Mouse (Mus musculus) urinary bladder, postnatal 4 days (tissue): ENCODE results near the gene BC028528.
A peak's percentile ranks its signal among the peaks of the same experiment; 100 is the strongest.
"Not testable (repeated sequence)": the region's sequence is repeated elsewhere in the genome, so short reads cannot be mapped to it uniquely, and the experiment has no call there.

Experiments
- DNase-seq, 2 experiments: peaks; one replicate each; pipeline ENCODE4 v3.0.0; 2021 to 2022; ENCODE audit warnings: low spot score in 2 of 2

BC028528 gene

DNA sequence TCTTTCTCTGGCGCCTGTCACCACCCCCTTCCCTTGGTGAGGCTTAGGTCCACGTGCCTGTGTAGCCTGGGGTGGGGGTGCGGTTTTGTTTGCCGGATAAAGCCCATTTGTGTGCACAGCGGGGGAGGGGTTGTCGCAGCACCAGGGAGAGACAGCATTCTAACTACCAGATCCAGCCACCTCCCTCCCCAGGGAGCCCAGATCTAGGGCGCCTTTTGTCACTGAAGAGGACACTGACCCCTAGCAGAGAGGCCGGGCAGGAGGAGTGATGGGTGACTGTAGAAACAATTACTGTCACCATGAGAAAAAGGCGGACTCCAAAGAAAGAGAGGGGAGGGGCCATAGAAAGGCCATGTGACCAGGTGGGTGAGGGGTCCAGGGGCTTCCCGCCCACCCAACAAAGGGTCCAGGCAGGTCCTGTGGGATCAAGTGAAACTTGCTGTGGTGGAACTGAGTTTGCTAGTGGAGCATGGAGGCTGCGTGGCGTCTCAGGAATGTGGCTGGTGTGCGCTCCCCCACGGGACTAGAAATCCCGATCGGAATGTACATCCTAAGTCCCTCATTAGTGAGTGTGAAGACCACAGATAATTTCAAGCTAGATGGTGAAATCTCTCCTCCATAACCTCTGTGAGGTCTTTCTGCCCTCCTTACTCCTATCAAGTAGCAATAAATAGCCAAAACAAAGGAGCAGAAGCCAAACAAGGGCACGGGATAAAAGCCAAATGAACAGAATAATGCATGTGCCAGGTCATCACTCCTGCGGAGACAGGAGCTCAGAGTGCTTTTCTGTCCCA is 13.5 kb upstream of the BC028528 start:
- DNase-seq, result no peak

DNA sequence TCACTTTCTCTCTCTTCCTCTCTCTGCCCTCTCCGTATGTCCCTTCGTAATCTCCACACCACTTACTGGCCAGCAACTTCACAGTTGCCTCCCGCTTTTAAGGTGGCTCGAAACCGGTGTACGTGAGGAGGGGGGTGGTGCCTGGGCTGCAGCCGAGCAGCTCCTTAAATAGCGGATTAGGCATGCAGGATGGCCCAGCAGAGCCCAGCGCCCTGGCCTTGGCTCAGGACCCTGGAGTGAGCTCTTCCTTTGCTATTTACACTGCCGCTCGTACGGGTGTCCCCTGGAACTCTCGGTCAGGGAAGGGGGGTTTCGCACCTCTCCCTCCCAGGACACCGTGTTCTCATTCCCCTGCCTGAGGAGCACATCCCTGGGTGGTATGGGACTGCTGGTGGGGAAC is 12.8 kb upstream of the BC028528 start, which contains the start of gene Car14:
Gene Car14, minus strand, starts transcription at position 124 of the 400 bp plus-strand sequence.
- peak in 1 of 2 experiments; percentile 27 for DNase-seq

DNA sequence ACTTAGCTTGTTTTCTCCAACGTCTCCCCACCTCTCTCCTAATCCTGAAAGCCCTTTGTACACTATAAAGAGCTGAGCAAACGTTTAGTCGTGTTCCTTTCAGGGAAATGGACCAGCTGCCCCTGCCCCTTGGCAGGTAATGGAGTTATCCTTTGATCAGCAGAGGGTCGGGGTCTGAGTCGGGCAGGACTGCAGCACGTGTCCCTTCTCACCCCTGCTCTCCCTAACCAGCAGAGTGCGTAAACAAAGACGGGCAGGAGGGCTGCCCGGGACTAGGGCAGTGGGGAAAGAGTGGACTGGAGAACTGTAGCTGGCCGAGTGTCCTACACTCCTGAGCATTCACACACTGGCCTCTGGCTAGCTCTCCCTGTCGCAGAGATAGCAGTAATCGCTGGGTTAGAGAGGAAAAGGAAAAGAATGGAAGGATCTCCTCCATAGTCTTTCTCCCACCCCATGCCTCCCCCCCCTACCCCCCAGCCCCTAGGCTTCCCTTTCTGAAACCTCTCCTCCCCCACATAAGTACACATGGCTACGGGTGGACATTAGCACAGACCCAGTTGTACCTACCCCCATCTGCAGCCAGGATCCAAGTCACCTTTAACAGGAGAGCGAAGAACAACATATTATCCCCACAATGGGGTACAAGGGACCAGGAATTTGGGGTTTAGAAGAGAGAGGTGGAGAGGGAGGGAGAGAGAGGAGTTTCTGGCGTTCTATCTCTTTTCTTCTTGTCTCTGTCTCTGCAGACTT is 12.1 kb upstream of the BC028528 start:
- no peak for DNase-seq

DNA sequence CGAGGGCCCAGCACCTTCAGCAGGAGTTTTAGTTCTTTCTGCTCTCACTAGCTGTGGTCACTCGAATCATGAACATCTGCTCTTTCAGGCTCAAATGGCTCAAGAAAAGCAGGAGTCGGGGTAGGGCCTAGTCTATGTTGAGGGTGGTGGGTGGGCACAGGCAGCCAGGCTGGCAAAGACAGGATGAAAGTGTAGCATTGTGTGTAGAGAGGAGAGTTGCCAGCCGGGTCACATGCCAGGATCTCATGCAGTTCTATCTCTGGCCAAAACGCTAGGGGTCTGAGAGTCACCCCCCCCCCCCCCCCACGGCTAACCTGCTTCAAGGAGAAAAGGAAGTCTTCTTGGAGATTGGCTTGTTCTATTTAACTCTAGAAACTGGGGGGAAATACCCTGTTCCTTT is 10.8 kb upstream of the BC028528 start:
- no peak for DNase-seq

GRCm38 (mm10) chr3:95902373-95902625 is 10.5 kb upstream of the BC028528 start:
- no peak for DNase-seq

DNA sequence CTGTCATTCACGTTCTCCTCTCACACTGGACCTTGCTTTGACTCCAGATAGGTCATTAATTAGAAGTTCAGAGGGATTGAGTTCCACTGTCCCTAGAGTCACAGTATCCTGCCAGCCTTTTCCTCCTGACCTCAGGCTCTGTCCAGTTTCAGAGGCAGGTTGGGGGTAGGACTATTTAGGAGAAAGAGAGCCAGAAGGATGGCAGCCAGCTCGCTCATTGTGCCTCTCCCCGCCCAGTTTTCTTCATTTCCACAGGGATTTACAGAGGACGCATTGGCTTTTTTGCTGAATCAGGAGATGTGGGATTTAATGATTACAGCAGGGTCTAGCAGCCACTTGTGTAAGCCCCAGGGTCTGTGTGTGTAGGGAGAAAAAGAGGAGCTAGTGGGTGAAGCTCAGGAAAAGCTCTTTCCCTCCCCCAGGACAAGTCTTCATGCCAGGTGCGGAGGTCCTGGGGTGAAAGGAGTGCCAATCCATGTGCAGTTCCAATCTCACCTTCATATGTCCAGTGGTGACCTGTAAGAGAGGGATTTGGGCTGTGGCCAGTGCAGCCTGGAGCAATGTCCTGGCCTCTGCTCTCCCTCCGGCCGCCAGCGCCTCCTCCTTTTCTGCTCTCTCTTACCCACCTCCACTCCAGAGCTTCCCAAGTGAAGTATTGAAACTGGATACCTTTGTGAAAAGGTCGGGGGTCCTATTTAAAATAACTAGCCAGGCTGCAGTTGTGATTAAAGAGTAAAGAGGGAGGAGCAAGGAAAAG is 10.0 kb upstream of the BC028528 start:
- DNase-seq, result no peak

DNA sequence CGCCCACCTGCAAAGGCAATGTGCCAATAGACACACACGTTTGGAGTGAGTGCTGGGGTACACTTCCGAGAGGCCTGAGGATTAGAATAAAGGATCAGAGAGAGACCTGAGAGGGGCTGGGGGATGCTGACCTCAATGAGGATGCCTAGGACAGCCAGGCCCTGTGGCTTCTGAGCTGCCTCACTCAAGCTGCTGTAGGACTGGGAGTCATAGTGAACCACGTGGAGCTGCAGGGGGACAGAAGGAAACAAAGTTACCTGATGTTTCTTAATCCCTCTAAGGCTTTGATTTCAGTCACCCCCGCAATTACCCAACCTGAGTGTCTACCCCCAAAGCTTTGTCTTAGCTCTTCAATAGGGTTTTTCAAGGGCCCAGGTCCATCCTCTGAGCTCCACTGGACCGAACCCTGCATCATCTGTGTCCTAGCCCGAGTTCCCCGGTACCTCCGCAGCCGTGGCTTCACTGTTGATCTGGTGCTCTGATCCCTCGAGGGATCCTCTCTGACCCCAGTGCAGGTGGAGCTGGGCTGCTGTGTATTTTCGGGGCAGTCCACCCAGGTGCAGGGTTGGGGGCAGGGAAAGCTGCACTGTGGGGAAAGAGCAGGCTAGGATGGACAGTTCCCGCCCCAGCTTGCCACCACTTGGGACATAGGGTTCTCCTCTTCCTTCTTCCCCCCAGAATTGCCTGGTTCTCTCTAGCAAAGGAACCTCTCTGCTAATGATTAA is 8.2 kb upstream of the BC028528 start:
- DNase-seq, result no peak

- DNase-seq, result not testable (repeated sequence)
Observed at GRCm38 (mm10) chr3:95895501-95895900, 3.7 kb upstream of the BC028528 start.

- DNase-seq, result peak in 1 of 2 experiments; percentile 54
Observed at GRCm38 (mm10) chr3:95894317-95895160, 2.7 kb upstream of the BC028528 start.

DNA sequence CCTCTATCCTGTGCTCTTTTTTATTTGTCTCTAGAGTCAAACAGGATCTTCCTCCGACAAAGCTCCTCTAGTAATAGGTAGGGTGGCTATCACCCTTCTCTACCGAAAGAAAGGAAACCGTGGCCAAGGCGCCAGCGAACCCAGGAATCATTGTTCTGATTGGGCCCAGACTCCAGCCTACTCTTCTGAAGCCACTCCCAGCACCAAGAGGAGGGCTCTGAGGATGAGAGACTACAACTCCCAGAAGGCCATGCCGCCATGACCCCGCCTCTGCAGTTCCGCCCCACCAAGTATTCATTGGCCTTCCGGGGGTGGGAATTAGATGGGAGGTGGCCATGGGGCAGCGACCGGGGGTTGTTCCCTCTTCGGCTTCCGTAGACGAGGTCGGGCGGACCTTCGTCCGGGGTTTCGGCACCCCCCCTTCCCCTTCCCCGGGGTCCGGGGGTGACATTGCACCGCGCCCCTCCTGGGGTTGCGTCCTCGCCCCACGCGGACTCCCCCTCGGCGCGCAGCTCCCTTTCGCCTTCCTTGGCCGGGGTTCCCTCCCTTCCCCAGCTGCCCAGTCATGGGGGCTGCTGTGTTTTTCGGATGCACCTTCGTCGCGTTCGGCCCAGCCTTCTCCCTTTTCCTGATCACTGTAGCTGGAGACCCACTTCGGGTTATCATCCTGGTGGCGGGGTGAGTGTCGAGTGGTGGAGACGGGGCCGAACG is 2.0 kb upstream of the BC028528 start, which contains the start of gene Aph1a:
Gene Aph1a, plus strand, starts transcription at position 364 of the 711 bp plus-strand sequence.
- peak; percentile 95 to 96 for DNase-seq

DNA sequence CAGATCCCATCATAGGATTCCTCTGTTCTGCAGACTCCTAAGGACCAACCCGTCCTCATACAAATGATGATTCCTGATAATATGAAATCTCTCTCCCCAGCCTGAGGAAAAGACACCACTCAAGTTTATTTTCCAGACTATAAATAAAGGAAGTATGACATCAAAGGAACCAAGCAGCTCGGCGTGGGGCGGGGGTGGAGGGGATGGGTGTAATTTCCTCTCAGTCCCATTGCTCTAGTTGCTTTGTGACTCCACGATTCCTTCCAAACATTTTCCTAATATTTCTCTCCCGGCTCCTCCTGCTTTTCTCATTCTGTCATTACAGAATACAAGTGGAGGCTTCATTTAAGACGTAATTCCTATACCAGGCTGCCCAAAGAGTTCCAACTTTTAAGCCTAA is 1.3 kb upstream of the BC028528 start:
- no peak for DNase-seq

DNA sequence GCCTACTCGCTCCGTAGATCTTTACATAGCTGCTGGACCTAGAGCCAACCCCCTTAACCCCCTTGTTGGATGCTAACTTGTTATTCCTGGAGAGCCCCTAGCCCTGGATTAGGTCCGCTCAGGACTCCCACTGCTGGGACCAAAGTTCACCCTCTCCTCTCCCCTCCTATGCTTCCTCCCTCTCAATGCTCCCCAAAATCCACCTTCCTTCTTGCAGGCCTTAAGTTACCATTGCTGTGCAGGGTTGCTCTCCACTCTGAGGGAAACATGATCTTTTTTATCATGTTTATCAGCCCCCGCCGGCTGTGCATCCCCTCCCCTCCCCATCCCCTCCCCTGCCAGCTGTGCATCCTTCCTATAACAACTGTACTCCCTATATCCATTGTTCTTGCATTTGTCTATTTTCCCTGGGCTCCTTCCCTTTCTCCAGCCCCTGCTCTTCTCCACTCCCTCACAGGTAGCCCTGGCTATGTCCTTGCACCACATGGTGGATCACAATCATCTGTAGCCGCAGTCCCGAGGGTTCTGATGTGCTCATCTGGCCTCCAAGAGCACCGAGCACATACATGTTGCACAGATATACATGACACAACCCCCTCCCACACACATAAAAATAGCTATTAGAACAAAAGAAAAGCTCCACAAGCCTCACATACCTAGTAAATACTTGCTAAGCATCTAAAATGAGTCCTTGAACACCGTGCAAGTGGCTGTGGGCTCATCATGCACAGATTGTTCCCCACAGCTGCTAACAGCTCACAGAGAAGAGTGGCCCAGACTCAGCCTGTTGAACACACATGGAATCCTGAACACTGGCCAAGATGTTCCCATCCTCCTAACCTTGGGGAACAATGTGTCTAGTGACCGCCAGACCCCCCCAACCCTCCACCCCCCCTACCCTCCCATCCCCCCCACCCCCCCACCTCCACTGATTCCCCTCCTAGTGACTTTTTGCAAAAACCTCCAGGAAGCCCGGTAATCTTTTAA is 554 bp upstream of the BC028528 start:
- DNase-seq, result no peak

DNA sequence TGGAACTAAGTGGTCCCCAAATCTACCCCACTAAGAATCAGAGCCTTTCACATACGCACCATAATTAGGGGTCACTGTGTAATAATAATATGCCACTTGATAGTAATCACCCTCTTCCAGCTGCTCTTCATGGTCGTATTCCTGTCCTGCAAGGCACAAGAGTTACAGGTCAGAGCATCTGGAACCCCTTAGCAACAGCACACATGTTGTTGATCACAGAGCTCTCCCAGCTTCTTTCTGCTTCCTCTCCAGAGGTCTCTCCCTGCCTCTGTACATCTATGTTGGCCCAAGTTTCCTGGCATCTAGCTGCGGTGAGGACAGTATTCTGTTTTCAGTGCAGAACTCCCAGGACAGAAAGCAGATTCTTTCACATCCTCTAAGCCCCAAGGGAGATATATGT is 2.1 kb downstream of the BC028528 start:
- DNase-seq, result no peak

DNA sequence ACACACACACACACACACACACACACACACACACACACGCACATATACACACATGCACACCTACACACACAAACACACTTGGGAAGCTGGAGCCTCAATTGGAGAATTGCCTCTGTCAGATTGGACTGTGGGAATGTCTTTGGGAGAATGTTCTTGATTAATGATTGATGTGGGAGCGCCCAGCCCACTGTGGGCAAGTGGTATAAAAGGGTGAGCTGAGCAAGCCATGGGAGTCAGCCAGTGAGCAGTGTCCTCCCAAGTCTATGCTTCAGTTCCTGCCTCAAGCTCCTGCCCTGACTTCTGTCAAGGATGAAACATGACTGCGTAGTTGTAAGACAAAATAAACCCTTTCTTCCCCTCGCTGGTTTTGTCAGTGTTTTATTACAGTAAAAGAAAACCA is 4.2 kb downstream of the BC028528 start:
- no peak for DNase-seq

DNA sequence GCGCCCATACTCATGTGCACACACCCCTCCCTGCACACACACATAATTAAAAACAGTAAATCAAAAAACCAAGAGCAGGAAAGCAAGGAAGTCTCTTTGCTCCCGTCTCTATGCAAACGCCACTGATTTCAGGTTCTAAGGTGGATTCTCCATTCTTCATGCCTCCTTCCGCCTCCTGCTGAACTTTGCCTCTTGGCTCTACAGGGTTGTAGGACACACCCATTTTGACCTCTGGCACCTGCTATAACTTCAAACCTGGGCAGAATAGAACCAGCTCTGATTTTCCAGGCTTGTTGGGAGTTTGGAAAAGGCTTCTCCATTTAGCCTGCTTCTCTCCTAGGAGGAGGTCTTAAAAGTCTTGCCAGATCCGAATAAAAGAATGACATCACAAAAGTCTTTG is 7.4 kb downstream of the BC028528 start:
- DNase-seq, result no peak

GRCm38 (mm10) chr3:95882816-95883425 is 8.9 kb downstream of the BC028528 start:
- DNase-seq, result peak in 1 of 2 experiments; percentile 31

DNA sequence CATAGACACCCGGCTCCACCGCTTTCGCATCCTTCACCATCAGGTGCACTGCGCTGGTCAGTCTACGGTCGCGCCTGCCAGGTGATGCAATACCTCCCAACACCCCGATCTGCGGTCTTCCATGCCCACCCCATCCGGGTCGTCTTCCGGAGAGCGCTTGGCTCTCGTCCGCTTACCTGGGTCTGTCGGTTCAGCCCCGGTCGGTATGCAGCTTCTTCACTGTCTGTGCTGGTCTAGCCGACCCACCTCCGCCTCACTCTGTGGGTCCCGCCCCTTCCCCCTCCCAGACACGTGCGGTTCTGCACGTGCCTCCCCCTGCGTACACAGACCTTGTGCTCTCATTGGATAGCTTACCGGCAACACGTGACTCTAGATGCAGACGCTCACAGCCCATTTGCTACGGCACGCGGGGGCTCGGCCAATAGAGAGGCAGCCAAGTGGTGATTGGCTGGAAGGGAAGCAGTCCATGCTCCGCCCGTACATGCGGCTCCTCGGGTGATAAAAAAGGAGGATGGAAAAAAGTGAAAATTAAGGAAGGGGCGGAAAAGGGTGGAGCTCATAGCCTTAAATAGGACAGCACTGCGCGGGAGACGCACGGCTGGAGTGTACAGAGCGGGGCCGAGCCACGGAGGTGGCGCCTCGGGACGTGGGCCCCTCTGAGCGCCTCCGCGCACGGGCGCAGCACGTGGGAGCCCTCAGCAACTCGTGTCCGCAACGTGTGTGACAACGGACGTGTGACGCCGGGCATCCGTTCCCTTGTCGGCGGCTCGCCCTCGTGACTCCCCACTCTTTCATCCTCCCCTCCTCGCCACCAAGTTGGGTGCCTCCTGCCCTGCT is 9.6 kb downstream of the BC028528 start, which contains the start of gene Ciart:
Gene Ciart, minus strand, starts transcription at position 273 of the 837 bp plus-strand sequence.
- peak; percentile 93 for DNase-seq
